Mouse (Mus musculus): ENCODE data around the gene Fmnl2. TPM values are rescaled to one million over a fixed set of nuclear protein-coding genes. Genes with fewer than 3 reads are reported as not detected.

The Fmnl2 gene
- polyA plus RNA-seq, 1 experiment from 2014 or later, result 10.2 TPM

GRCm38 (mm10) chr2:52858529-52859465, 1.1 kb downstream of the Fmnl2 start:
- peak; percentile 29; the same call in 1 of the 2 replicates for ATAC-seq (ENCODE audit: insufficient number of reproducible peaks, insufficient read depth, low FRiP score, low read depth)
- WGBS, result under 1% methylated on average over 46 of the region's 46 CpGs
- peak overlapping the region; percentile 91 for H3K4me3 ChIP-seq (ENCODE audit: low read depth, low read length)

GRCm38 (mm10) chr2:52859466-52859840, 1.8 kb downstream of the Fmnl2 start:
- Histone ChIP-seq H3K36me3 (ENCODE audit: control insufficient read depth, insufficient read depth, low read length) (no peaks in the 10 kb centered on the region), H3K9me3 (ENCODE audit: control insufficient read depth, low read depth, low read length) (no peaks in the 10 kb centered on the region), H3K27me3 (ENCODE audit: control insufficient read depth, insufficient read depth, low read length) (no peaks in the 10 kb centered on the region), H3K27ac (ENCODE audit: low read length) (peak overlapping the region; percentile 34; the same call in 1 of the 2 replicates), H3K9ac (replicated peaks; ENCODE audit: low read depth, low read length) (peak overlapping the region; percentile 86; the same call in 1 of the 2 replicates), H3K4me2 (replicated peaks; ENCODE audit: low read depth, low read length) (peak overlapping the region; percentile 75), H3K4me3 (ENCODE audit: low read depth, low read length) (peak overlapping the region; percentile 91), H3K4me1 (ENCODE audit: control insufficient read depth, insufficient read depth, low read length) (peaks cover 19% of the 10 kb centered on the region)
- ATAC-seq (ENCODE audit: insufficient number of reproducible peaks, insufficient read depth, low FRiP score, low read depth), result no peak
- 7% methylated on average over 7 of the region's 7 CpGs for WGBS

More at GRCm38 (mm10) chr2:52858529-52859465, 1.1 kb downstream of the Fmnl2 start:
- Histone ChIP-seq H3K27ac (ENCODE audit: low read length) (peak overlapping the region; percentile 34), H3K27me3 (ENCODE audit: control insufficient read depth, insufficient read depth, low read length) (no peaks in the 10 kb centered on the region), H3K4me1 (ENCODE audit: control insufficient read depth, insufficient read depth, low read length) (peaks cover 19% of the 10 kb centered on the region), H3K4me2 (replicated peaks; ENCODE audit: low read depth, low read length) (peak overlapping the region; percentile 75), H3K36me3 (ENCODE audit: control insufficient read depth, insufficient read depth, low read length) (no peaks in the 10 kb centered on the region), H3K9ac (replicated peaks; ENCODE audit: low read depth, low read length) (peak overlapping the region; percentile 86), H3K9me3 (ENCODE audit: control insufficient read depth, low read depth, low read length) (no peaks in the 10 kb centered on the region)

DNA sequence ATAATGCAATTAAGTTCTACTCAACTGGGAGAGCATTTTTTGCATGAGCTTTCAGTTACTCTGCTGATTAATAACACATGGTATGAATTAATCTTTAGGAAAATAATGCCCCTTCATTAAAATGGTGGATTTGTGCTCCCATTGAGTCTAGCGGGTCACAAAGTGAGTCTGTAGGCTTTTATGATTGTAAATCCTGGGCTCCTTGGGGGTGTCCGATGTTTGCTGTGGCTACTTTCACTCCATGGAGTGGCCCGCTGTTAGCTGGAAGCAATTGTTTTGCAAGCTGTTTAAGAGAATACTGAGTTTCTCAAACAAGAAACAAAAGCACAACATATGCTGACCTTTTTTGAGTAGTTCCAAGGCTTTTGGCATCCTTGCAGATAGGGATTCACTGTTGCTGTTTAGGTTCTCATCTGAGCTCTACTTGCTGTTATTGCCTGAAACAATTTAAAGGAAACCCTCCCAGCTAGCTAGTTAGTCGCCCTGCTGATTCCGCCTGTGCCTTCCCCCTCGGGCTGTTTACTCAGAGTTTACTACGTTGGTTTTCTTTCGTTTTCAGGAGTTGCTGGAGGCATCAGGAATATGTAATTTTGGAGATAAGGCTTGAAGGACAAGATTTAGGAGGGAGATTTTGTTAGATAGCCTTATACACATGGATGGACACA, 2.6 kb downstream of the Fmnl2 start:
- Histone ChIP-seq H3K27me3 (ENCODE audit: control insufficient read depth, insufficient read depth, low read length) (no peaks in the 10 kb centered on the region), H3K4me1 (ENCODE audit: control insufficient read depth, insufficient read depth, low read length) (peaks cover 19% of the 10 kb centered on the region), H3K4me3 (ENCODE audit: low read depth, low read length) (no peak overlapping the region), H3K36me3 (ENCODE audit: control insufficient read depth, insufficient read depth, low read length) (no peaks in the 10 kb centered on the region), H3K9me3 (ENCODE audit: control insufficient read depth, low read depth, low read length) (no peaks in the 10 kb centered on the region), H3K27ac (ENCODE audit: low read length) (no peak overlapping the region), H3K9ac (replicated peaks; ENCODE audit: low read depth, low read length) (no peak overlapping the region), H3K4me2 (replicated peaks; ENCODE audit: low read depth, low read length) (peak overlapping the region; percentile 75)
- WGBS, result 47% methylated on average over 8 of the region's 8 CpGs
- ATAC-seq (ENCODE audit: insufficient number of reproducible peaks, insufficient read depth, low FRiP score, low read depth), result no peak

DNA sequence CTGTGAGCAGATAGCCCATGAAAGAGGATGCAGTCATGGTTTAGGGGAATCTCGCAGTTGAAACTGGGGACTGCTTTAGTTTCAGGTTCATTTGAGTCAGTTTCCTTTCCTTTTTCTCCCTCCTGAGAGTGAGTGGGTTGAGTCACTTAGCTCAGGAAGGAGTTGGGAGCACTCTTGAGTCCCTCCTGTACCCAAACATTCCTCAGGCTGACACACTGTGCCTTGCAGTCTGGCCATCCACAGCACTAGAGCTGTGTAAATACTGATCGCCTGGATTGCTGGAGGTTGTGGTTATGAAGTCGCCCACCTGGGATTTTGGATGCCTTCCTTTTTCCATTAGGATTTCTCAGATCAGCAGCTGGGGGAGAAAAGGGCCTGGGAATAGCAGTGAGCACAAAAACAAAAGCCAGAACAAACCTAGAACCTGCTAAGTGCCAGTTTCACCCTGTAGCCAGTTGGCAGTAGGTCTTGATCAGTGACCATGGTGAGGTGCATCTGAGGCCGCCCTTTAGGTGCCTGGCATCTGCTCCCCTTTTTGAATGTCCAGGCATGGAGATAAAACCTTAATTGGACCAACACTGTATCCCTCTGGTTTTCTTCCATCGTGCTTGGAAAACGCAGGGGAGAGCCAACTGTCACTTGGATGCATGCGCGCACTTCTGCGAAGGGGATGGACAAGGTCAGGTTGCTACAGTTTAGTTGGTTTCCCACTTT, 4.5 kb downstream of the Fmnl2 start:
- Histone ChIP-seq H3K4me1 (ENCODE audit: control insufficient read depth, insufficient read depth, low read length) (peaks cover 19% of the 10 kb centered on the region), H3K36me3 (ENCODE audit: control insufficient read depth, insufficient read depth, low read length) (no peaks in the 10 kb centered on the region), H3K27me3 (ENCODE audit: control insufficient read depth, insufficient read depth, low read length) (no peaks in the 10 kb centered on the region), H3K9me3 (ENCODE audit: control insufficient read depth, low read depth, low read length) (no peaks in the 10 kb centered on the region; the same call in 1 of the 2 replicates), H3K4me3 (ENCODE audit: low read depth, low read length) (no peak overlapping the region), H3K4me2 (replicated peaks; ENCODE audit: low read depth, low read length) (no peak overlapping the region), H3K9ac (replicated peaks; ENCODE audit: low read depth, low read length) (no peak overlapping the region), H3K27ac (ENCODE audit: low read length) (no peak overlapping the region)
- 80% methylated on average over 9 of the region's 9 CpGs for WGBS
- no peak for ATAC-seq (ENCODE audit: insufficient number of reproducible peaks, insufficient read depth, low FRiP score, low read depth)

- no peaks in the 10 kb centered on the region; the same call in 1 of the 2 replicates for H3K9me3 ChIP-seq (ENCODE audit: control insufficient read depth, low read depth, low read length)
- ATAC-seq (ENCODE audit: insufficient number of reproducible peaks, insufficient read depth, low FRiP score, low read depth), result no peak
- 63% methylated on average over 4 of the region's 4 CpGs for WGBS
- no peaks in the 10 kb centered on the region for H3K27me3 ChIP-seq (ENCODE audit: control insufficient read depth, insufficient read depth, low read length)
- peaks cover 19% of the 10 kb centered on the region for H3K4me1 ChIP-seq (ENCODE audit: control insufficient read depth, insufficient read depth, low read length)
- H3K27ac ChIP-seq (ENCODE audit: low read length), result no peak overlapping the region
- H3K4me3 ChIP-seq (ENCODE audit: low read depth, low read length), result no peak overlapping the region
- H3K36me3 ChIP-seq (ENCODE audit: control insufficient read depth, insufficient read depth, low read length), result no peaks in the 10 kb centered on the region
- H3K9ac ChIP-seq (replicated peaks; ENCODE audit: low read depth, low read length), result no peak overlapping the region
- no peak overlapping the region for H3K4me2 ChIP-seq (replicated peaks; ENCODE audit: low read depth, low read length)
Measured at GRCm38 (mm10) chr2:52862760-52863124, 5.1 kb downstream of the Fmnl2 start.

DNA sequence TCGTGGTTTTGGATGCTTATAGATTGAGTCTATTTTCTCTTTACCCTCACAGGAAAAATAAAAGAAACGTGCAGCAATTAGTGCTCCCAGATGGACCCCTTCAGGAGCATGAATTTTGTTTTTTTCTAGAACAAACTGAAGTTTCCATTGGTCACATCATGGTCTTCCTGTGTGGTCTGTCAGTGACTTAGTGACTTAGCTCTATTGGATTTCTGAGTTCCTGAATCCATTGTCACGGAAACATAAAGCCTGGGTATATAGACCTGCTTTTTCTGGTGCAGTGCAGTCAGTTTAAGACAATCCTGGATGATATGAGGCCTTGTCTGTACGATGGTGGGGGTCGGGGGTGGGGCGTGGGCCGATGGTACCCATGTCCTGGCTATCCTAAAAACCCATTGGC, 7.0 kb downstream of the Fmnl2 start:
- no peak for ATAC-seq (ENCODE audit: insufficient number of reproducible peaks, insufficient read depth, low FRiP score, low read depth)
- WGBS, result 89% methylated on average over 7 of the region's 7 CpGs
- peaks cover 16% of the 10 kb centered on the region for H3K4me1 ChIP-seq (ENCODE audit: control insufficient read depth, insufficient read depth, low read length)

GRCm38 (mm10) chr2:52866151-52866550, 8.5 kb downstream of the Fmnl2 start:
- Histone ChIP-seq H3K9me3 (ENCODE audit: control insufficient read depth, low read depth, low read length) (no peaks in the 10 kb centered on the region; the same call in 1 of the 2 replicates), H3K36me3 (ENCODE audit: control insufficient read depth, insufficient read depth, low read length) (no peaks in the 10 kb centered on the region), H3K4me2 (replicated peaks; ENCODE audit: low read depth, low read length) (no peak overlapping the region), H3K9ac (replicated peaks; ENCODE audit: low read depth, low read length) (no peak overlapping the region), H3K27me3 (ENCODE audit: control insufficient read depth, insufficient read depth, low read length) (no peaks in the 10 kb centered on the region), H3K27ac (ENCODE audit: low read length) (no peak overlapping the region), H3K4me1 (ENCODE audit: control insufficient read depth, insufficient read depth, low read length) (peaks cover 7% of the 10 kb centered on the region; the same call in 1 of the 2 replicates), H3K4me3 (ENCODE audit: low read depth, low read length) (no peak overlapping the region)
- 73% methylated on average over 3 of the region's 3 CpGs for WGBS
- ATAC-seq (ENCODE audit: insufficient number of reproducible peaks, insufficient read depth, low FRiP score, low read depth), result no peak

More for the DNA sequence above, 7.0 kb downstream of the Fmnl2 start:
- Histone ChIP-seq H3K9me3 (ENCODE audit: control insufficient read depth, low read depth, low read length) (no peaks in the 10 kb centered on the region; the same call in 1 of the 2 replicates), H3K4me2 (replicated peaks; ENCODE audit: low read depth, low read length) (no peak overlapping the region), H3K9ac (replicated peaks; ENCODE audit: low read depth, low read length) (no peak overlapping the region), H3K27me3 (ENCODE audit: control insufficient read depth, insufficient read depth, low read length) (no peaks in the 10 kb centered on the region), H3K27ac (ENCODE audit: low read length) (no peak overlapping the region), H3K36me3 (ENCODE audit: control insufficient read depth, insufficient read depth, low read length) (no peaks in the 10 kb centered on the region), H3K4me3 (ENCODE audit: low read depth, low read length) (no peak overlapping the region)

GRCm38 (mm10) chr2:52867781-52868180, 10.1 kb downstream of the Fmnl2 start:
- 78% methylated on average over 9 of the region's 9 CpGs for WGBS
- no peak overlapping the region for H3K4me3 ChIP-seq (ENCODE audit: low read depth, low read length)
- H3K9me3 ChIP-seq (ENCODE audit: control insufficient read depth, low read depth, low read length), result no peaks in the 10 kb centered on the region; the same call in 1 of the 2 replicates
- H3K27ac ChIP-seq (ENCODE audit: low read length), result no peak overlapping the region; the same call in 1 of the 2 replicates
- peaks cover 8% of the 10 kb centered on the region; the same call in 1 of the 2 replicates for H3K4me1 ChIP-seq (ENCODE audit: control insufficient read depth, insufficient read depth, low read length)
- H3K9ac ChIP-seq (replicated peaks; ENCODE audit: low read depth, low read length), result no peak overlapping the region
- no peak overlapping the region for H3K4me2 ChIP-seq (replicated peaks; ENCODE audit: low read depth, low read length)
- ATAC-seq (ENCODE audit: insufficient number of reproducible peaks, insufficient read depth, low FRiP score, low read depth), result no peak
- H3K27me3 ChIP-seq (ENCODE audit: control insufficient read depth, insufficient read depth, low read length), result no peaks in the 10 kb centered on the region
- H3K36me3 ChIP-seq (ENCODE audit: control insufficient read depth, insufficient read depth, low read length), result no peaks in the 10 kb centered on the region

All from stomach, embryonic 14.5 days (tissue).